Mouse (Mus musculus) liver, adult 2 months (tissue): ENCODE measurements at regions not wholly inside any gene's neighbourhood (a gene's known extent, or its start where the extent isn't known, plus 50 kb on each side); places are given as distances from the start of the nearest gene placed in this dataset.

Experiments
- CTCF ChIP-seq: fragments of 200-500 bp; IDR thresholded peaks from 2 replicates; pipeline ENCODE4 v1.5.1; 2011; ENCODE audit warnings: low read depth, low read length, control low read depth
- POLR2A ChIP-seq: fragments of 200-500 bp; IDR thresholded peaks from 2 replicates; pipeline ENCODE4 v1.6.1; 2011; ENCODE audit warnings: low read length, control low read depth; ENCODE audit not compliant: insufficient read depth; ENCODE audit errors: extremely low read depth

DNA sequence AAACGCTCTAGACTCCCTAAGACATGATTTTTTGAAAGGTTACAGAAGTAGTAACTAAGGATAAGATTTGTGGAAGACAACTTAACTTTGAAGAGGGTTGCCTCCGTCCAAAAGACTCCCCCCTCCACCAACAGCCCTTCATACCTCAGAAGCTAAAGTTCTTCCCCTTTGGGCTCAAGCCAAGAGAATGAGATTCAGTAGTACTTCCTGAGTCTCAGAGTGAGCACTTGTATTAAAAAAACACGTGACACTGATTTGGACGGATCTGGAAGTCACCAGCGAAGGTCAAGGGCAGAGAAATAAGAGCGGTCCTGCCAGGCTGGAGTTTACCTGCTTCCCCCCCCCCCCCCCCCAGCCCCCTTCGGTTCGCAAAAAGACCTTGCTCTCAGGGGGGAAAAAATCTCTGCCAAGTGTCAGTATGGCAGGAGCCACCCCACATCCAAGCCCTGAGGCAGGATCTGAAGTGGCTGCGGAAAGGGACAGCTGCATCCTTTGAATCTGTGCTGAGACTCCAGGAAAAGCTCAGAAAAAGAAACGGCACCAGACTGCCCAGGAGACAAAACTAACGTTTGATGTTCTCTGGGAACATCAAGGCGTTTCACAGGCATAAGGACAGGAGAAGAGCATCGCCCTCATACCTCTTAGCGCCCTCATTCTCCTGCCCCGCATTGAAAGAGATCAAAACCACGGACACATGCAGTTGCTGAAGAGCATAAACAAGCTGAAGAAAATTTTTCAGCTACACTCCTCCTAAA, 341.2 kb upstream of the Atp2b1 start:
- TF ChIP-seq CTCF: no peak
- no peak for TF ChIP-seq POLR2A
